Mouse (Mus musculus) mouse embryonic stem cell (cell line): ENCODE data around the gene Arhgef15.
"Not testable (repeated sequence)": the region's sequence is repeated elsewhere in the genome, so short reads cannot be mapped to it uniquely, and the experiment has no call there.

ENCODE experiments used
- in situ Hi-C, 2 experiments: fragments of 300-500 bp; cut with MboI; formaldehyde crosslinking; loops; 1 replicate in 1 of 2; 3 replicates in 1 of 2; pipeline ENCODE4 v1.14.3; 2019 to 2020; ENCODE audit warnings: low sequenced_read_pairs in 2 of 2, low pct_unique_long_range_greater_than_20kb in 1 of 2, mixed read lengths in 1 of 2; ENCODE audit not compliant: unreplicated experiment in 1 of 2

Arhgef15 gene

DNA sequence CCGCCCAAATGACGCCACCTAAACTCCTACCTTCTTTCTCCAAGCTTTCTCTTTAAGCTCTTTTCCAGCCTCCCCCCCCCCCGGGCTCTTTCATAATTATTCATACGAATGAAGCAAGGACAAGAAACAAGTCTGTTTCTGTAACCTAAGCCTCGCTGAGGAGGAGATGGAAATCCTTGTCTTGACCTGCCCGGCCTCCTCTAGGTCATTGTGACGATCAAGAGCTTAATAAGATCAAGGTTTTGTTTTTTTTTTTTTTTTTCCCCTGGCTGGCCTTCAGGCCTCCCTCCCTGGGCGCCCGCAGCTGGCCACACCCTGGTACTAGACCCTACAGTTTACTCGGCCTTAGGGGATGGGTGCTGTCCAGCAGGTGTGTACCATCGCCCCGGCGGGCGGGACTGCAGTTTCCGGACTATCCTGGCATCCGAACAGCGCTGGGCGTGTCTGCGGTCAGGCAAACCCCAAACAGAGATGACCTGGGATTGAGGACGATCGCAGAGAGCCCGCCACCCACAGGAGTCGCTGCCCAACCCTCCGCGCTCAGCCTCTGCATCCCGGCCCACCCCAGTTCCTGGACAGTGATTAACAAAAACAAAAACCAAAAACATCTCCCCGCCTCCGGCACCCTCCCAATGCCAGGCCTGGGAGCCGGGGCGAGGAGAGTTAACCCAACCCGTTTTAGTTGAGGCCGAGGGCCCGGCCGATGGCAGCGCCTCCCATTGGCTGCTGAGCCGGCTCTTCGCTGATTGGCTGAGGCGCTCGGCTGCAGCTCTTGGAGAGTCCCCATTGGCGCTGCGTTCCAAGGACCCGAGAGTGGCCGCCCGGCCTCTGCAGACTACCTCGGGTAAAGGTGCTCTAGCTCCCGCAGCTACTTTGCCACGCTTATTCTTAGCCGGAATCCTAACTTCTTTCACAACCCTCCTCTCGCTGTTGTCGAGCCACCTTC, 10.3 kb upstream of the Arhgef15 start, which contains the start of gene Slc25a35:
Slc25a35 (plus strand) TSS at position 795 of the 946 bp plus-strand sequence.
- in situ Hi-C loops: no loop called here

DNA sequence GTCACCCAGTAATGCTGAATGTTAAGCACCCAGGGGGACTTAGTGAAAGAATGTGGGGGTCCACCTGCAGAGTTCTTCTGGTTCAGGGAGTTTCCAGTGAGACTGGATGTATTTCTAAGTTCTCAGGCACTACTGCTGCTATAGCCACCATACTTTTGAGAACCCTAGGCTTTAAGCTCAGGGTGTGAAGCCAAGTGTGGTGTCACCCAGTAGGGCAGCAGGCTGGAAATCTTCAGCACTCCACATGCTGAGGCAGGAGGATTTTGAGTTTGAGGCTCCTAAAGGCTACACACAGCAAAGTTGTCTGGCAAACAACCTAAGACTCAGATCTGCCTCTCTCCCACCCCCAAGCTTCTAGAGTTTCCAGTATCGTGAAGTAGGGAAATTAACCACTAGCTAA, 9.3 kb upstream of the Arhgef15 start:
- in situ Hi-C loops: no loop called here

- in situ Hi-C loops: no loop called here
These were observed 8.6 kb upstream of the Arhgef15 start for GRCm38 (mm10) chr11:68965845-68966244.

- in situ Hi-C loops: no loop called here
These were observed 7.8 kb upstream of the Arhgef15 start for GRCm38 (mm10) chr11:68965050-68965449.

GRCm38 (mm10) chr11:68963405-68963804, 6.1 kb upstream of the Arhgef15 start:
- in situ Hi-C loops: no loop called here

GRCm38 (mm10) chr11:68962159-68962558, 4.9 kb upstream of the Arhgef15 start:
- in situ Hi-C loops: not testable (repeated sequence)

GRCm38 (mm10) chr11:68961596-68961995, 4.3 kb upstream of the Arhgef15 start:
- in situ Hi-C loops: no loop called here

DNA sequence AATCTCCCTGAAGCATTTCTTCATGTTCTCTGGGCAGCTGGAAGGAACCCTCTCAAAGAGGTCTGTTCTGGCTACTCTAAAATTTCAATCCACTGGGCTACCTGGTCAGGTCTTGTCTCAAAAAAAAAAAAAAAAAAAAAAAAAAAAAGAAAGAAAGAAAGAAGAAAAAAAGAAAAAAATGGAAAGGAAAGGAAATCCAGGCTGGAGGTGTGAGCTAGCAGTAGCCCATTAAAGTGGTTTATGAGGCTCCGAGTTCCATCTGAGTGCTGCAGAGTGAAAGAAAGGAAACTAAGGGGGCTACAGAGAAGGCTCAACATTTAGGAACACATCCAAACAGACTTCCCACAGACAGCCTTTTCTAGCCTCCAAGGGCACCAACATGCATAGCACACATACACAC, 691 bp upstream of the Arhgef15 start:
- in situ Hi-C loops: no loop called here

- in situ Hi-C loops: no loop called here
These were observed 583 bp downstream of the Arhgef15 start for GRCm38 (mm10) chr11:68956697-68957096.

- in situ Hi-C loops: no loop called here
These were observed 1.2 kb downstream of the Arhgef15 start for GRCm38 (mm10) chr11:68956107-68956506.

- in situ Hi-C loops: no loop called here
These were observed 1.8 kb downstream of the Arhgef15 start for GRCm38 (mm10) chr11:68955473-68955872.

DNA sequence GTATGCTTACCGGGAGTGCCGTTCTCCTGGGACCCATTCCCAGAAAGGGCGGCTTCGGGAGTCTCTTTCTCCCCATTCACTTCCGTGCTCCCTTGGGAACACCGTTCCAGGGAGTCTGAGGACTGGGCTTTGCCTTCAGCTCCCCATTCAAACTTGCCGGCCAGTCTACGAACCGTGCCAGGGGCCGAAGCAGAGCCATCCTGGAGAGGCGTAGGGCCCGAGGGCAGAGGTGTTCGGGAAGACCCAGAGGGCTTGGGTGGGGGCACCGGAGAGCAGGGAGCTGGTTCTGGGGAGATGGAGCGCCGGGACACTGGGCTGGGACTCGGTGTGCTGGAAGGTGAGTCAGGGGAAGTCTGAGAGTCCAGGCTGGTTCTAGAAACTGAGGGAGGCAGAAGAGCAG, 2.9 kb downstream of the Arhgef15 start:
- in situ Hi-C loops: no loop called here

DNA sequence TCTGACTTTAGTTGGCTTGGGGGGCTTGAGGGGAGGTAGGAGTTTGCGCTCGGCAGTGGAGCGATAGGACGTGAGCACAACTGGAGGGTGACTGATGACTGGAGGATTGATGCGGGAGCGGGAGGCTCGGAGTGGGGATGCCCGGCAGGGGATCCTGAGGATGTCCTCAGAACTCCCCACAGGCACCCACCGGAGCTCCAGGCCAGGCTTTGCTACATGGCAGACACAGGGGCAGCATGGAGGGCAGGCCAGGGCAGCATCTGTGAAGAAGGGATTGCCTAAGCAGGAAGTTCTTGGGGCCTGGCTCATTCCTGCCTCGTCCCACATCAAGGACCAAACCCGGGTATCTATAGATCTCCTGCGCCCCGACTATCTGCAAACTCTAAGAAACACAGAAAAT, 3.4 kb downstream of the Arhgef15 start:
- in situ Hi-C loops: no loop called here

- in situ Hi-C loops: no loop called here
These were observed 9.7 kb downstream of the Arhgef15 start for GRCm38 (mm10) chr11:68947542-68947993.

GRCm38 (mm10) chr11:68946806-68947440, 10.4 kb downstream of the Arhgef15 start:
- in situ Hi-C loops: no loop called here

DNA sequence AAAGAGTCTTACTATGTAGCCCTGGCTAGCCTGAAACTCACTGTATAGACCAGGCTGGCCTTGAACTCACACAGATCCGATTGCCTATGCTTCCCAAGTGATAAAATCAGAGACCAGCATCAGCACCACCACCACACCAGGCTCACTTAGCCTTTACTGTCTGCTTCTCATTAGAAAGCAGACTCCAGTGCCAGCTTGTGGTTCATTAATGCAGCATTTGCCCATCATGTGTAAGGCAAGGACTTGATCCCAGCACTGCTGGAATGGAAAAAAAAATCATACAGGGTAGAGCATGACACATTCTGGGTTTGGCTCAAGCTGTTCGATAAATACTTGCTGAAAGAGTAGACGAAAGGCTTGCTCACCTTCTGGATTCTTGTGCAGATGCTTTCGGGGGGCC, 11.3 kb downstream of the Arhgef15 start:
- in situ Hi-C loops: no loop called here

- in situ Hi-C loops: no loop called here
These were observed 12.0 kb downstream of the Arhgef15 start for GRCm38 (mm10) chr11:68945245-68945644.

- in situ Hi-C loops: no loop called here
These were observed 14.5 kb downstream of the Arhgef15 start for GRCm38 (mm10) chr11:68942731-68943130.

DNA sequence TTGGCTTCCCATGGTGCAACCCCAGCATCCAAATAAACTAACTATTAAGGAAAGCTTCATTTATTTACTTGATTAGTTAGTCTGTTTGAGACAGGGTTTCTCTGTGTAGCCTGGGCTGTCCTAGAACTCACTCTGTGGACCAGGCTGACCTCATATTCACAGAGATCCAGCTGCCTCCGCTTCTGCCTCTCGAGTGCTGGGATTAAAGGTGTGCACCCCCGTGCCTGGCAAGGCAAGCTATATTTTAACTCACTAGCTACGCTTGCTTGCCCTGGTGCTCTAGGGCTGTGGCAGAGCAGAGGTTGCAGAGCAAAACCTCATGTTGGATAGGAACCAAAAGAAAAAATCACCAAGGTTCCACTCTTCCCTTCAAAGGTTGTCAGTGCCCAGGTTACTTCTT, 16.8 kb downstream of the Arhgef15 start:
- in situ Hi-C loops: no loop called here
